Mouse (Mus musculus): ENCODE data around the gene Lce1m. TPM values are rescaled to one million over a fixed set of nuclear protein-coding genes. Genes with fewer than 3 reads are reported as not detected.
A peak's percentile ranks its signal among the peaks of the same experiment; 100 is the strongest.
"Not testable (repeated sequence)": the region's sequence is repeated elsewhere in the genome, so short reads cannot be mapped to it uniquely, and the experiment has no call there.

Lce1m gene
- total RNA-seq (2022): not detected

DNA sequence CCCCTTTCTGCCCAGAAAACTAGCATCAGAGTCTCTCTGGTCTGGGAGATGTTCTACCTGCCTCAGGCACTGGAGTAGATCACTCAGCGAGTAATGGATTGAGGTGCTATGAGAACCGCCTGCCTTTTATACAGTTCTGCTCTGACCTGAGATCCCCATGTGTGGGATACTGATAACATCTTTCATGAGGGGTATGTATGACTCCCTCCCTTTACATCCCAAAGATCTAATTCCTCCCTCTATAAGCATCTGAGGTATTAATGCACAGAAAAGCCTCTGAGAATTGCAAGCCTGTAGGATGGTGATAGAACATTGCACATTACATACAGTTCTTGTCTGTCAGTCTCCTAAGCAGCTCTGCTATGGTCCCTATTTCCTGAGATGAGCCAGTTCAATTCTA lies at the start of gene Lce1m:
Gene Lce1m, minus strand, starts transcription at position 101 of the 400 bp plus-strand sequence.
- no peak for DNase-seq (ENCODE audit: low spot score)

- DNase-seq (ENCODE audit: low spot score): not testable (repeated sequence)
These were observed 49.7 kb upstream of the Lce1m start, which contains the start of gene Gm4858 for GRCm38 (mm10) chr3:93068523-93068922. TSS of gene Gm4858 (plus strand) at chr3:93068823.

DNA sequence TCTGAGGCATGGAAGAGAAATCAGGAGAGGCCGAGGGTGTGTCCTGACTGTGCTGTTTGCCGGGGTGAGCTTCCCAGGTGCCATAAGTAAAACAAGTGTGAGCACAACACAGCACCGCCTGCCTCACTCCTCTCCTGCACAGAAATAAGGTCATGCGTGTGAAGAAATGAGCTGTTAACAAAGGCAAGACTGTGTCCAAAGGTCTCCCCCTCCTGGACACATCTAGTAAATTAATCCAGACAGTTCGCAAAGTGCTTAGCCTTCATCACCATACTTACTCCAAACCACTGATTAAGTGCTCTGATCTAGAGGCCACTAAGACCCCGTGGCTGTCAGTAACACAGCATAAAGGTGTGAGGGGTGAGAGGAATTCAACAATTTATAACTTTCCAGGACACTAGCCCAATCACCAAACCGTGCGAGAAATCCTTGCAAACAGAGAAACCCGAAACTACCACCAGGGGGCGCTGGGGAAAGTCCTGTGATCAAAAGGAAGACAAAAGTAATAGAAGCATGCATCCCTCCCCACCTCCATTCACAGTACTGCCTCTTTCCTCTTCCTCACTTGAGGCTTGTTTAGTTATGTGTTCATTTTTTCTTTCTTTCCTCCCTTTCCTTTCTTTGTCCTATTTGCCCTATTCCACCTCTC lies 34.1 kb upstream of the Lce1m start:
- no peak for DNase-seq (ENCODE audit: low spot score)

- no peak for DNase-seq (ENCODE audit: low spot score)
These were observed 31.3 kb upstream of the Lce1m start for GRCm38 (mm10) chr3:93050182-93050581.

DNA sequence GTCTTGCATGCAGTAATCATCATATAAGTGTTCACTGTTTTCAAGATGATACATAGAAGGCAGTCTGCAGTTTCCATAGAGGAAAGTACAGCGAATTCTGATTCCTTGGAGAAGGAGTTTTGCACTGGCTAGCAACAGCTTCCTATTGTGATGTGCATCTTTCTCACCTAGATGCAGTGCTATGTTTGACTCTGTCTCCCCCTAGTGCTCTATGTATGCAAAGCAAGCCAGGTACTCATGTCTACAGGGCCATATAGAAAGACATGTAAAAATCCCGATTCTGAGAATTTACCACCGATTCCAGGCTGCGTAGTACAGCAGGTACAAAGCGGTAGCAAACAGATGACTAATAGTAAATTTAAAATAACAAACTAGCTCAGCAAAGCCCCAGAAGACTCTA lies 12.6 kb upstream of the Lce1m start:
- no peak for DNase-seq (ENCODE audit: low spot score)

DNA sequence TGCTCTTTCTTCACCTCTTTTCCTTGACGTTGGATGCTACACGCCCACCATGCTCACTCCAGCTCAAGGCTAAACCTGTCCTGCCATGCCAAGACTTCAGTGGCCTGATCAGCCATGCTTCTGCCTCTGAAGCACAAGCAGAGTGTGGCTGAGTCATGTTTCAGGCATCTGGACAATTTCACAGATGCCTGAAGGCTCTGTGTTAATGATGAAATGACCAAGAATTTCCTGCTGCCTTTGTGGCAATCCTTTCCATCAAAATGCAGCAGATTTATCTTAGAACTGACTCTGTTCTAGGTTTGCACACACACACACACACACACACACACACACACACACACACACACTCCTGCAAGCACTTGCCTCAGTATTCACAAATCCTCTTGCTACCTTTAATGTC lies 6.6 kb upstream of the Lce1m start:
- DNase-seq (ENCODE audit: low spot score): no peak

DNA sequence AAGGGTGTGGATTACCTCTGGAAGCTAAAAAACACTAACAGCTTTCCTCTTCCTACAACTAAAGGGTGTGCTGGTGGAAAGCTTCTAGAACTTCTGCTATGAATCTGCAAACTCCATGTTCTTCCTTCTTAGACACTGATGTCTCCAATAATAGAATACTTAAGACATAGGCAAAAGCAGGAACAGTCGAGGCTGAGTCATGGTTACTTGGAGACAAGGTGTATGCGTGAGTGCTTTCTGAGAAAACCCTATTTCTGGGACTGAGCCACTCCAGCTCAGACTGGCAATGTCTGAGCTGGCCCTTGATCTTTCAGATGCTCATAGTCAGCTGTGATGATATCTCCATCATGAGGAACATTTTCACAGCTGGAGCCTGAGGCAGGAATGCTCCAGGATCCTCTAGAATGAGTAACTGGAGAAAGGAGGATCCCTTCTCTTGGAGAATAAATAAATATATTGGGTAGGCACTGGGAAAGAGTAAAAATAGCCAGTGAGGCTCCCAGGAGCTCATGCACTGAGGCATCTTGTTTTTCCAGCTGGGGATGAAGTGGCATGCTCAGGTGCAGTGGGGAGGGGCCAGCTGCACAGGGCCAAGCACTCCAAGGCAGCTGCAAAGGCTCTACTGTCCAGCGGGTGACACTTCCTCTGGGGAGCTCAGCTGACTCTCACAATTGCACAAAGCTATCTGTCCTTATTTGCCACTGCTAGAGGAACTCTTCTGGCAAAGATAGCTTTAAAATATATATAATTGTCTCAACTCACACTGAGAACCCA lies 4.7 kb upstream of the Lce1m start:
- no peak for DNase-seq (ENCODE audit: low spot score)

GRCm38 (mm10) chr3:93021171-93021570 lies 2.3 kb upstream of the Lce1m start:
- no peak for DNase-seq (ENCODE audit: low spot score)

DNA sequence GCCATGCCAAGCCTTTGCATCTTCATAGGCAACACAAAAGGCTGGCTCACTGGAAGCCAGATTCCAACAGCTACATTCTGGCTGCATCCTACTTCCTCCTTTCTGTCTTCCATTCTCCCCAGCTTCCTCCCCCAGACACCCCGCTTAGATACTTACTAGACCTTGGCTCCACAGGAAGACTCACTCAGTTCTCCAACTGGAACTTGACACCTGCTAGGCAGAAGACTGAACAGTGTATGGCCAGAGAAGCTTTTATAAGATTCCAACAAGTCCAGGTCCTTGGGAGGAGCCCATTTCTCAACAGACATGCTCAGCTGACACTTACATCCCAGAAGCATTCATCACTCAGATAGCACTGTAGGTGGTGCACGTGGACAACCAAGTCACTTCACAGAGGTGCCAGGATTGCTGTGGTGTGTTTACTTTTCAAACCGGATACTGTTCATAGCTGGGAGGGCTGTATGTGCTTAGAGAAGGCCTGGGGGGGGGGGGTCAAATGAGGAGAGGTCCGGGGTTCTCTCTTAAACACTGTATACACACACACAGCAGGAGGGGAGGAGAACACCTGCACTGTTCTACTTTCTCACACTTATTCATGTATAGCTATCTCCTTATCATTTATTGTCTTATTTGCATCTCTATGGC lies 3.3 kb downstream of the Lce1m start, which contains the start of gene Crct1:
Gene Crct1, minus strand, starts transcription at position 228 of the 645 bp plus-strand sequence.
- no peak for DNase-seq (ENCODE audit: low spot score)

DNA sequence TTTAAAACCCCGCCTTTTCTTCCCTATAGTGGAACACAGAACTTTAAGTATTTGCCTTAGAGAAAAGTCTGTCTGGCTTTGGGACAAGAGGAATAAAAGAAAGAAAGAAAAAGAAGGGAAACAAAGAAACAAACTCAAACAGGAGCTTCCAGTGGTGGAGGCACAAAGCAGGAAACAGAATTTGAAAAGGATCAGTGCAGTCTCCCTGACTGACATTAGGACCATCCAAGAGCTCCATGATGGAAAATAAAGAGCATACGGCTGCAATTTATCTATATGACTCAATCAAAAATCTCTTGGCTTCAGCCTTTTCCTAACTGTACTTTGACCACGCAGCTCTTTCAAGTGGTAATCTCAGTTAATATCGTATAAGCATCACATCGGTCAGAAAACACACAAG lies 4.0 kb downstream of the Lce1m start:
- DNase-seq (ENCODE audit: low spot score): no peak

GRCm38 (mm10) chr3:93014378-93014801 lies 4.5 kb downstream of the Lce1m start:
- no peak for DNase-seq (ENCODE audit: low spot score)

DNA sequence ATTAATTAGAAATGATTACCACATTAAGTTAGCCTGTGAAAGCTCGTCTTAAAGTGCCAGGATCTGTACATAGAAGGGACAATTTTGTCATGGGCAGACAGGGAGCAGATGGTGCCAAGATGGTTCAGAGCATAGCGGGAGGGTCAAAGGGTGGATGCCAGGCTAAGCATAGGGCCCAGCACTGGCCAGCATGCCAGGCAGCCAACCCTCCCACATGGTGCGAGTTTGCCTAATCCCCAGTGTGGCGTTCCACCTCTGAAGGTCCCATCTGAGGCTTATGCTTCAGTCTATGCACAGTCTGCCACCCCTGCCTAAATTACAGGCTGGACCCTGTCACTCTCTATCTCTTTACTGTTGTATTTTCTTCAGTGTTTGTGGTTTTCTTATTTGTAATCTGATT lies 16.0 kb downstream of the Lce1m start:
- DNase-seq (ENCODE audit: low spot score): no peak

DNA sequence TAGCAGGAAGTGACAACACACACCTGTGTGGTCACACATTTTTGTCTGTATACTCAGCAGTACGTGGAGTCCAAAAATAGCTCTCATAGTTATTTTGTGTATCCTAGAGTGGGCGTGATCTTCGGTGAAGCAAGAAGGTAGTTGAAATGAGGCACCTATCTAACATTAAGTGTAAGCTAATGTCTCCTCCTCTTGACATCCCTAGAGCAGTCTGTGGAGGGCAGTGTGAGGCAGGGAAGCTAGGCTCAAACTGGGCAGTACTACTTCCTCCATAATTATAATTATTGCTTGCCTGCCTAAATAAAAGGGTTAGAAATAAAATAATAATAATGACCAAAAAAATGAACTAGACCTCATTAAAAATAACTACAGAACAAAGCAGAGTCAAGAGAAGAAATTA lies 18.2 kb downstream of the Lce1m start:
- no peak for DNase-seq (ENCODE audit: low spot score)

- DNase-seq (ENCODE audit: low spot score): peak; percentile 14
These were observed 20.2 kb downstream of the Lce1m start for GRCm38 (mm10) chr3:92998691-92999090.

GRCm38 (mm10) chr3:92991926-92992325 lies 26.9 kb downstream of the Lce1m start, which contains the start of gene Lce3f:
TSS of gene Lce3f (plus strand) at chr3:92992226.
- no peak for DNase-seq (ENCODE audit: low spot score)

GRCm38 (mm10) chr3:92978484-92978883 lies 40.4 kb downstream of the Lce1m start:
- DNase-seq (ENCODE audit: low spot score): no peak

Other genes starting within 250 kb of the Lce1m start
- gene Lce1i, start 240.2 kb downstream of the Lce1m start, total RNA-seq (2022): not detected
- gene Lce1j, start 228.5 kb downstream of the Lce1m start, total RNA-seq (2022): not detected
- gene Lce1k, start 211.2 kb downstream of the Lce1m start, total RNA-seq (2022): not detected
- not detected for gene Kprp, start 191.8 kb downstream of the Lce1m start, total RNA-seq (2022)
- gene Lce1l, start 167.8 kb downstream of the Lce1m start, total RNA-seq (2022): not detected
- gene 2310050C09Rik, start 148.8 kb downstream of the Lce1m start, total RNA-seq (2022): not detected
- gene Lce3a, start 92.8 kb downstream of the Lce1m start, total RNA-seq (2022): not detected
- gene Lce3b, start 86.1 kb downstream of the Lce1m start, total RNA-seq (2022): not detected
- not detected for gene Lce3c, start 74.6 kb downstream of the Lce1m start, total RNA-seq (2022)
- gene Lce3d, start 61.7 kb downstream of the Lce1m start, total RNA-seq (2022): not detected
- not detected for gene Lce3e, start 52.0 kb downstream of the Lce1m start, total RNA-seq (2022)
- gene Lce3f, start 26.8 kb downstream of the Lce1m start, total RNA-seq (2022): not detected
- not detected for gene Crct1, start 3.4 kb downstream of the Lce1m start, total RNA-seq (2022)
- not detected for gene Gm4858, start 49.8 kb upstream of the Lce1m start, total RNA-seq (2022)
- not detected for gene Crnn, start 125.7 kb upstream of the Lce1m start, total RNA-seq (2022)
- not detected for gene Flg2, start 178.2 kb upstream of the Lce1m start, total RNA-seq (2022)

Measured in heart, adult 8-10 months (tissue).